Mouse (Mus musculus) thymus, adult 18-20 months (tissue): ENCODE data around the gene Tbata.

Source experiments
- DNase-seq, 2 experiments: peaks; one replicate each; pipeline ENCODE4 v3.0.0; 2022; ENCODE audit warnings: mixed read lengths in 2 of 2

The Tbata gene

GRCm38 (mm10) chr10:61211743-61212142, 40.0 kb downstream of the Tbata start:
- DNase-seq, result no peak

- no peak for DNase-seq
These were observed 41.1 kb downstream of the Tbata start for GRCm38 (mm10) chr10:61212817-61213216.

GRCm38 (mm10) chr10:61215658-61216057, 43.9 kb downstream of the Tbata start:
- no peak for DNase-seq

- DNase-seq, result no peak
These were observed 44.4 kb downstream of the Tbata start for GRCm38 (mm10) chr10:61216163-61216562.

- no peak for DNase-seq
These were observed 47.6 kb downstream of the Tbata start for GRCm38 (mm10) chr10:61219318-61219717.

- DNase-seq, result no peak
These were observed 53.9 kb downstream of the Tbata start for GRCm38 (mm10) chr10:61225694-61226093.

GRCm38 (mm10) chr10:61226784-61227396, 55.1 kb downstream of the Tbata start:
- no peak for DNase-seq

- no peak for DNase-seq
These were observed 60.0 kb downstream of the Tbata start for GRCm38 (mm10) chr10:61231756-61232155.

GRCm38 (mm10) chr10:61232858-61233567, 61.3 kb downstream of the Tbata start:
- DNase-seq, result peak; percentile 66 to 87

- DNase-seq, result peak; percentile 40 to 68
These were observed 62.6 kb downstream of the Tbata start for GRCm38 (mm10) chr10:61234319-61234718.

GRCm38 (mm10) chr10:61235677-61236267, 64.0 kb downstream of the Tbata start:
- DNase-seq, result no peak

GRCm38 (mm10) chr10:61236683-61237390, 65.1 kb downstream of the Tbata start:
- DNase-seq, result no peak

GRCm38 (mm10) chr10:61237391-61237785, 65.6 kb downstream of the Tbata start:
- DNase-seq, result no peak
